Mouse (Mus musculus) myocyte (in vitro differentiated cells): ENCODE data around the gene Slc46a1.

Source experiments
- CEBPB ChIP-seq: IDR thresholded peaks from 2 replicates; pipeline ENCODE4 v1.6.1; 2011; ENCODE audit warnings: mild to moderate bottlenecking, moderate library complexity; ENCODE audit not compliant: poor library complexity, insufficient read depth, severe bottlenecking
- E2F4 ChIP-seq: IDR thresholded peaks from one replicate; pipeline ENCODE4 v1.6.1; 2011; ENCODE audit warnings: mild to moderate bottlenecking, control low read depth, moderate library complexity; ENCODE audit not compliant: insufficient read depth
- MAX ChIP-seq: IDR thresholded peaks from one replicate; pipeline ENCODE4 v1.6.1; 2011; ENCODE audit warnings: low read depth, mild to moderate bottlenecking, control low read depth
- MYOD1 ChIP-seq, 3 experiments: IDR thresholded peaks; one replicate each; pipeline ENCODE4 v1.6.1; 2011; ENCODE audit warnings: control low read depth in 2 of 3, low read depth in 2 of 3, mild to moderate bottlenecking in 2 of 3, moderate library complexity in 1 of 3; ENCODE audit not compliant: insufficient read length in 2 of 3, control insufficient read depth in 1 of 3
- MYOG ChIP-seq, 3 experiments: IDR thresholded peaks; one replicate each; pipeline ENCODE4 v1.6.1; 2011; ENCODE audit warnings: control low read depth in 2 of 3, low read depth in 2 of 3, mild to moderate bottlenecking in 2 of 3; ENCODE audit not compliant: insufficient read length in 2 of 3, control insufficient read depth in 1 of 3, insufficient read depth in 1 of 3
- POLR2A ChIP-seq: IDR thresholded peaks from one replicate; pipeline ENCODE4 v1.6.1; 2011; ENCODE audit warnings: low read depth, mild to moderate bottlenecking, control low read depth, moderate library complexity; ENCODE audit not compliant: insufficient read length
- POLR2AphosphoS2 ChIP-seq: IDR thresholded peaks from one replicate; pipeline ENCODE4 v1.6.1; 2011; ENCODE audit warnings: low read depth, control low read depth; ENCODE audit not compliant: insufficient read length
- REST ChIP-seq: IDR thresholded peaks from one replicate; pipeline ENCODE4 v1.6.1; 2011; ENCODE audit warnings: mild to moderate bottlenecking, control low read depth, moderate library complexity; ENCODE audit not compliant: insufficient read depth, insufficient read length
- SRF ChIP-seq: IDR thresholded peaks from one replicate; pipeline ENCODE4 v1.6.1; 2011; ENCODE audit warnings: low read depth; ENCODE audit not compliant: control insufficient read depth, insufficient read length
- TCF12 ChIP-seq: IDR thresholded peaks from one replicate; pipeline ENCODE4 v1.6.1; 2011; ENCODE audit warnings: mild to moderate bottlenecking, control low read depth; ENCODE audit not compliant: poor library complexity, insufficient read depth, severe bottlenecking
- TCF3 ChIP-seq: IDR thresholded peaks from one replicate; pipeline ENCODE4 v1.6.1; 2011; ENCODE audit warnings: low read depth, control low read depth; ENCODE audit not compliant: insufficient read length
- USF1 ChIP-seq: IDR thresholded peaks from one replicate; pipeline ENCODE4 v1.6.1; 2011; ENCODE audit warnings: low read depth, mild to moderate bottlenecking, control low read depth, moderate library complexity

DNA sequence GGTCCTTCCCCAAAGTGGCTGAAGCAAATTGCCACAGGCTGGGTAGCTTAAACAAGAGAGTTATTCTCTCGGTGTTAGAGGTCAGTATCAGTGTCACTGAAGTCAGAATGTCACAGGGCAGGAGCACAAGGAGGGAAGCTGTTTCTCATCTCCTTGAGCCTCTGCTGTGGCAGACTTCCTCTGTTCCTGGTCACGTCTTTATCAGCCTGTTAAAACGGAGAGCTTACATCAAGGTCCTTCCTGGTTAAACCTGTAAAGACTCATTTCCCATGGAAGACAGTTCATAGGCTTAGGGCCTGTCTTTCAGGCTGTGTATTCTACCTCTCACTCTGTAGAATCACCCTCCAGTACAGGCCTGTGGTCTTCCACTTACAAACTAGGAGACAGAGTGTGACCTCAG lies 2.4 kb downstream of the Slc46a1 start:
- no peak for TF ChIP-seq E2F4
- TF ChIP-seq SRF: no peak
- no peak for TF ChIP-seq USF1
- no peak for TF ChIP-seq MAX
- no peak for TF ChIP-seq POLR2AphosphoS2
- TF ChIP-seq POLR2A: no peak
- TF ChIP-seq MYOG (IDR thresholded peaks at IDR 0.05; ENCODE audit: control insufficient read depth in 1 of 3, insufficient read depth in 1 of 3, insufficient read length in 2 of 3, low read depth in 2 of 3): no peak
- no peak for TF ChIP-seq TCF3
- no peak for TF ChIP-seq MYOD1 (IDR thresholded peaks at IDR 0.05; ENCODE audit: control insufficient read depth in 1 of 3, insufficient read length in 2 of 3, low read depth in 2 of 3)
- TF ChIP-seq CEBPB: no peak
- TF ChIP-seq TCF12: no peak
- TF ChIP-seq REST: no peak
